Mouse (Mus musculus) liver, adult 2 months (tissue): ENCODE results near the gene Senp2.

Source experiments
- CTCF ChIP-seq: fragments of 200-500 bp; IDR thresholded peaks from 2 replicates; pipeline ENCODE4 v1.5.1; 2011; ENCODE audit warnings: low read depth, low read length, control low read depth
- POLR2A ChIP-seq: fragments of 200-500 bp; IDR thresholded peaks from 2 replicates; pipeline ENCODE4 v1.6.1; 2011; ENCODE audit warnings: low read length, control low read depth; ENCODE audit not compliant: insufficient read depth; ENCODE audit errors: extremely low read depth

DNA sequence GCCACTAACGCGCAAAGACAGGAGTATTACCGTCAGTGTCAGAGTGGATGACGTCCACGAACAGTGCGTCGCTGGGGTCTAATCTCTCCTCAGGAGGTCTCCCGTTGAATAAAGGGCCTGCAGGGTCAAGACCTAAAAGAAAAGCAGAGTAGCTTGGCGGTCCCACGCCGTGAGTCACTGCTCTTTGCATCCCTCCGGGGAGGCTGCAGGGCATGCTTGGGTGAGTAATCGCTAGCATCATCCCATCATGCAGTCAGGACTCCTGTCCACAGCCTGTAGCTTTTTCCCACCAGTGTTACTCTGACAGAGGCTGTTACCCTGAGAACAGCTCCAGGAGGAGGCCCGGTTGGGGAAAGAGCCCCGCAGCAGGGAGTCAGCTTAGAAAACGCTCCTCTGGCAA is 33.1 kb upstream of the Senp2 start:
- TF ChIP-seq POLR2A = no peak
- no peak for TF ChIP-seq CTCF
